Mouse (Mus musculus) kidney, embryonic 14.5 days (tissue): ENCODE measurements around the gene Ube2a. TPM values are rescaled to one million over a fixed set of nuclear protein-coding genes. Genes with fewer than 3 reads are reported as not detected.

Experiments
- ATAC-seq: fragments of 200-750 bp; cut with Nextera tagmentation; 2 replicates; pipeline ENCODE4 v1.8.0; 2017; ENCODE audit warnings: moderate number of reproducible peaks, mild to moderate bottlenecking, moderate TSS enrichment, moderate library complexity; ENCODE audit not compliant: low FRiP score, low TSS enrichment
- H3K27ac ChIP-seq: fragments of 300-500 bp; sonication (generic); 2 replicates; pipeline ENCODE4 v1.5.1; 2014; ENCODE audit warnings: low read depth, mild to moderate bottlenecking, low read length, moderate library complexity, mixed read lengths
- H3K27me3 ChIP-seq: fragments of 300-500 bp; sonication (generic); 2 replicates; pipeline ENCODE4 v1.6.1; 2014; ENCODE audit warnings: mild to moderate bottlenecking, low read length; ENCODE audit not compliant: control insufficient read depth, insufficient read depth
- H3K36me3 ChIP-seq: fragments of 300-500 bp; sonication (generic); 2 replicates; pipeline ENCODE4 v1.6.1; 2014; ENCODE audit warnings: low read length, mixed read lengths; ENCODE audit not compliant: control insufficient read depth, insufficient read depth
- H3K4me1 ChIP-seq: fragments of 300-500 bp; sonication (generic); 2 replicates; pipeline ENCODE4 v1.6.1; 2014; ENCODE audit warnings: low read length, mixed read lengths; ENCODE audit not compliant: control insufficient read depth, insufficient read depth
- H3K4me2 ChIP-seq: fragments of 300-500 bp; sonication (generic); replicated peaks from 2 replicates; pipeline ENCODE4 v1.6.1; 2014; ENCODE audit warnings: low read depth, mild to moderate bottlenecking, low read length
- H3K4me3 ChIP-seq: fragments of 300-500 bp; sonication (generic); 2 replicates; pipeline ENCODE4 v1.5.1; 2014; ENCODE audit warnings: mild to moderate bottlenecking, low read length
- H3K9ac ChIP-seq: fragments of 300-500 bp; sonication (generic); 2 replicates; pipeline ENCODE4 v1.6.1; 2014; ENCODE audit warnings: low read depth, mild to moderate bottlenecking, low read length, moderate library complexity
- H3K9me3 ChIP-seq: fragments of 300-500 bp; sonication (generic); 2 replicates; pipeline ENCODE4 v1.6.1; 2016; ENCODE audit warnings: low read length; ENCODE audit not compliant: control insufficient read depth
- WGBS: fragments of 180-500 bp; shearing (Covaris S2); extraction: QIAGEN DNeasy Blood & Tissue Kit; methylation state at CpG from one replicate; pipeline ENCODE4 v1.1.7; 2014; 5-methylcytosine and 5-hydroxymethylcytosine counted together
- polyA plus RNA-seq: library from polyadenylated mRNA; unstranded; fragments of >200 nt; fragmentation: Nextera tagmentation; extraction: Ambion mirVana; gene quantifications from 2 replicates; pipeline ENCODE4 v1.2.1, GENCODE M21; 2014

Ube2a gene
- polyA plus RNA-seq, 1 experiment from 2014 or later = 127 TPM

GRCm38 (mm10) chrX:36841698-36842097 is 32.0 kb upstream of the Ube2a start:
- Histone ChIP-seq H3K9me3 (no peaks in the 10 kb centered on the region), H3K36me3 (no peaks in the 10 kb centered on the region), H3K27me3 (no peaks in the 10 kb centered on the region), H3K4me2 (no peak overlapping the region), H3K9ac (no peak overlapping the region), H3K4me1 (no peaks in the 10 kb centered on the region), H3K4me3 (no peak overlapping the region), H3K27ac (no peak overlapping the region)
- no peak for ATAC-seq
- WGBS = 81% methylated on average over 6 of the region's 6 CpGs

- H3K27ac ChIP-seq = no peak overlapping the region
- ATAC-seq = no peak
- no peak overlapping the region for H3K4me2 ChIP-seq
- no peak overlapping the region for H3K4me3 ChIP-seq
- H3K9me3 ChIP-seq = no peaks in the 10 kb centered on the region
- H3K9ac ChIP-seq = no peak overlapping the region
- H3K27me3 ChIP-seq = no peaks in the 10 kb centered on the region
- 71% methylated on average over 4 of the region's 4 CpGs for WGBS
- no peaks in the 10 kb centered on the region; the same call in 1 of the 2 replicates for H3K36me3 ChIP-seq
- H3K4me1 ChIP-seq = no peaks in the 10 kb centered on the region
Observed at GRCm38 (mm10) chrX:36843346-36843990, 30.2 kb upstream of the Ube2a start.

- H3K4me2 ChIP-seq = no peak overlapping the region
- H3K27ac ChIP-seq = no peak overlapping the region
- no peaks in the 10 kb centered on the region for H3K4me1 ChIP-seq
- no peaks in the 10 kb centered on the region; the same call in 1 of the 2 replicates for H3K36me3 ChIP-seq
- no peak for ATAC-seq
- H3K9ac ChIP-seq = no peak overlapping the region
- no peak overlapping the region for H3K4me3 ChIP-seq
- no peaks in the 10 kb centered on the region for H3K9me3 ChIP-seq
- H3K27me3 ChIP-seq = no peaks in the 10 kb centered on the region
- WGBS = 71% methylated on average over 1 of the region's 1 CpGs
Observed at GRCm38 (mm10) chrX:36847152-36847551, 26.5 kb upstream of the Ube2a start.

DNA sequence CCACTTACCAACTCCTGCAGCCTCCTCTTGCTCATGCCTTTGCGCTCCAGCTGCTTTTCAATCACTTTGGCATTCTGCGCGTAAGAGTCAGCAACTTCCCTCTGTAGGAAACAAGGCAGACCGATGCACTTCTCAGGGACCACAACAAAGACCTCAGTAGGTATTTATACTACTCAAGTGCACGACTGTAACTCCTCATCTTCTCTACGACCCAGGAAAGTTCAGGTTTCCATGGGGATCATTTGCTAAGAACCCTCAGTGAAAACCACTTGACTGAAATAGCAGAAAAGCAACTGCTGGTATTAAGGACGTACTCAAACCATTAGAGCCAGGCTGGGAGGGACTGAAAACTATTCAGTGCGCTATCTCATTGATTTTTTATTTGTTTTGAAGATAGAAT is 21.1 kb upstream of the Ube2a start:
- no peaks in the 10 kb centered on the region for H3K27me3 ChIP-seq
- H3K4me1 ChIP-seq = no peaks in the 10 kb centered on the region
- no peak overlapping the region for H3K4me2 ChIP-seq
- H3K36me3 ChIP-seq = no peaks in the 10 kb centered on the region; the same call in 1 of the 2 replicates
- no peak overlapping the region for H3K4me3 ChIP-seq
- H3K9me3 ChIP-seq = no peaks in the 10 kb centered on the region
- no peak for ATAC-seq
- 79% methylated on average over 8 of the region's 8 CpGs for WGBS
- H3K9ac ChIP-seq = no peak overlapping the region
- H3K27ac ChIP-seq = no peak overlapping the region

DNA sequence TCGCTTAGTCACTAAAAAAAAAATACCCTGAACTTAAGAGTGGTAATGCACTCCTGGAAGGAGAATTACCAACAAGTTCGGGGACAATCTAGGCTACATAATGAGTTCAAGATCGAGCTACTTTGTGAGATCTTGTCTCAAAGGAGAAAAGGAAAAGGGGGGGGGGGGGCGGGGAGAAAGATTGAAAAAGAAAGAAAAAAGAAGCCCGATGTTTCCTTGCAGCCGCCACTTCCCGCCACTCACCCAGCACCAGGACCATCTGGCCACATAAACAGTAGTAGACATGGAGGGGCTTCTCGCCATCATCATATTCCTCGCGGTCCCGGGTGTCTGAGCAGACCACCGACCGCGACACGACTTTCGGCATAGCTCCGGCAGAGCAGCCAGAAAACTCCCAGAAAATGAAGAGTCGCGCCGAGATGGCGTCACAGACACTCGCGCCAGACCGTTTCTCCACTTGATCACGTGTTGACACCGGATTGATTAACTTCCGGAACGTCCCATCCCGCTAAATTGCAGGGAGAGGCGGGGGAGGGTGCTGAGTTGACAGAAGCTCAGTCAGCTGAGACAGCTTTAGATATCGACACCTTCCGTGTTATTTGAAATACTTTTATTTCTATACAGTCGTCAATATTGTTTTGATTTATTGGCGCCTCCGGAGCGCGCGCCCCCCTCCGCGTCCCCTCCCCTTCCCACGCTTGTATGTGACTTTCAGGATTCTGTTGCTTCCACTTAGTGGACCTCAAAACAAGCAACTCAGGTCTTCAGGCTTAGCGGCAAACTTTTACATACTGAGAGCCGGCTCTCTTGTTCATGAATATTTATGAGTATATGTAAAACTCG is 9.7 kb upstream of the Ube2a start:
- Histone ChIP-seq H3K36me3 (no peaks in the 10 kb centered on the region), H3K27me3 (no peaks in the 10 kb centered on the region), H3K27ac (no peak overlapping the region), H3K9ac (peak overlapping the region; percentile 58), H3K4me3 (peak overlapping the region; percentile 44), H3K4me1 (no peaks in the 10 kb centered on the region), H3K9me3 (no peaks in the 10 kb centered on the region), H3K4me2 (peak overlapping the region; percentile 29)
- WGBS = 23% methylated on average over 43 of the region's 44 CpGs
- ATAC-seq = peak; percentile 89

DNA sequence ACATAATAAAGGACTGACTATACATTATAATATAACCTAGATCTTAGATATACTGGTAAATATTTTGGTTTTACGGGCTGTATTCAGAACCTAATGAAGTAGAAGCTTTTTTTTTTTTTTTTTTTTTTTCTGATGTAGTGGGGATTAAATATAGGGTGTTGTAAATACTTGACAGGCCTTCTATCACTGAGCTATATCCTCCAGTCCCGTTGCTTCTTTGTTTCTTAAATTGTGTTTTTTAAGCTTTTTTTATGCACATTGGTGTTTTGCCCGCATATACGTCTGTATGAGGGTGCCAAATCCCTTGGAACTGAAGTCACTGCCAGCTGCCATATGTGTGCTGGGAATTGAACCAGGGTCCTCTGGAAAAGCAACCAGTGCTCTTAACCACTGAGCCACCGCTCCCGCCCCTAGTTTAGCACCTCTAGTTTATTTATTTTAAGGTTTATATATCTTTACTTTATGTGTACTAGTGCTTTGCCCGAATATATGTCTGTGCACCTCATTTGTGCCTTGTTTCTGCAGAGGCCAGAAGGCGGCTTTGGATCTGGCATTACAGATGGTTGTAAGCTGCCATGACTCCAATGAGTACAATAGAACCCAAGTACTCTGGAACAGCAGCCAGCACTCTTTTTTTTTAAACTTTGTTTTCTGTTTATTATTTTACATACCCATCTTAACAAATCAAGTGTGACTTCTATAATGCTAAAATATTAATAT is 8.9 kb upstream of the Ube2a start:
- ATAC-seq = no peak
- peak overlapping the region; percentile 22; the same call in 1 of the 2 replicates for H3K4me2 ChIP-seq
- no peak overlapping the region for H3K9ac ChIP-seq
- H3K36me3 ChIP-seq = no peaks in the 10 kb centered on the region
- peak overlapping the region; percentile 44 for H3K4me3 ChIP-seq
- H3K4me1 ChIP-seq = no peaks in the 10 kb centered on the region
- 59% methylated on average over 8 of the region's 8 CpGs for WGBS
- H3K27ac ChIP-seq = no peak overlapping the region
- no peaks in the 10 kb centered on the region for H3K27me3 ChIP-seq
- no peaks in the 10 kb centered on the region for H3K9me3 ChIP-seq

- no peaks in the 10 kb centered on the region for H3K36me3 ChIP-seq
- no peak overlapping the region for H3K27ac ChIP-seq
- ATAC-seq = no peak
- 79% methylated on average over 3 of the region's 3 CpGs for WGBS
- no peak overlapping the region for H3K4me3 ChIP-seq
- H3K9ac ChIP-seq = no peak overlapping the region
- H3K4me2 ChIP-seq = no peak overlapping the region
- no peaks in the 10 kb centered on the region for H3K9me3 ChIP-seq
- H3K4me1 ChIP-seq = no peaks in the 10 kb centered on the region
- no peaks in the 10 kb centered on the region for H3K27me3 ChIP-seq
Observed at GRCm38 (mm10) chrX:36870372-36870771, 3.3 kb upstream of the Ube2a start.

DNA sequence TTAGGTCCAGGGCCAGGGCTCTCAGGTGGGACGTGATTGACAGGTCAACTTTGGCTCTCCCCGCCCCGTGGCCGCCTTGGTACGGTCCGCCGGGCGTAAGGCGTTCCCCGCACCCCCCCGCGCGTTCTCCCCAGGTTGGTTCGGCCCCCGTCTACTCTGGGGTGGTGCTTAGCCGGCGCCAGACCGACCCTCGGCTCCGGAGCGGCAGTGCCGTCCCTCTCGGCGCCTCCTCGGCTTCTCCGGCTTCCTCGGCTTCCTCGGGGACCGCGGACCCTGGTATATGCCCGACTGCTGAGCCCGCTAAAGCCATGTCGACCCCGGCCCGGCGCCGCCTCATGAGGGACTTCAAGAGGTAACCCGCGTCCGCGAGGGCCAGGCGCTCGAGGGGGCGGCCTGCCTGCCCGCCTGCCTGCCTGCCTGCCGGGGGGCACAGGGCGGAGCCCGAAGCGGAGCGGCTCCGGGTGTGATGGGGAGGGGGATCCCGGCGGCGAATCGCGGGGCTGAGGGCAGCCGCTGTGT is 537 bp downstream of the Ube2a start:
- peak overlapping the region; percentile 69; the same call in 1 of the 2 replicates for H3K27ac ChIP-seq
- ATAC-seq = peak; percentile 97
- peak overlapping the region; percentile 78 for H3K9ac ChIP-seq
- 25% methylated on average over 49 of the region's 57 CpGs for WGBS
- no peaks in the 10 kb centered on the region for H3K9me3 ChIP-seq
- H3K27me3 ChIP-seq = no peaks in the 10 kb centered on the region
- no peaks in the 10 kb centered on the region for H3K4me1 ChIP-seq
- H3K4me3 ChIP-seq = peak overlapping the region; percentile 67
- no peaks in the 10 kb centered on the region for H3K36me3 ChIP-seq
- H3K4me2 ChIP-seq = peak overlapping the region; percentile 50
